Mouse (Mus musculus): Measurements from ENCODE around the gene Lrpap1.

DNA sequence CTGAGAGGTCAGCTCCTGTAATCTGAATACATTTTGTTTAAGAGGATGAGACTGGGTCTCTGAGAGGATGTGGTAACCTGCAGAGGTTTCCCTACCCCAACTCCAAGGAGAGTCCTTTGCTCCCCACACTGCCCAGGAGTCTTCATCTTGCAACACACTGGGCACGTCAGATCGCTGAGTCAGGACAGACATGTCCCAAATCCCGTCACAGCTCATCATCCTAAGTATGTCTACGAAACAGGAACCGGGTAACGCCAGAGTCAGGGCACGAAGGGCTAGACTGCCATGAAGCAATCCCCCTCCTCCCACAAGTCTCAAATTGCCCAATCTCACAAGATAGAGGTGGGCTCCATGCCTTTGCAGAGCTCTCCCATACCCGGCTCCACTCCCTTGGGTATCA, 2.5 kb downstream of the Lrpap1 start:
- no peak for TF ChIP-seq POLR2A (IDR thresholded peaks at IDR 0.05; ENCODE audit: low read depth, low read length)
- no peak for TF ChIP-seq ZC3H11A (IDR thresholded peaks at IDR 0.05; ENCODE audit: low read depth, low read length)
- TF ChIP-seq HCFC1 (IDR thresholded peaks at IDR 0.05; ENCODE audit: low read depth, low read length) = no peak
- TF ChIP-seq MXI1 (IDR thresholded peaks at IDR 0.05; ENCODE audit: low read depth, low read length) = no peak
